Mouse (Mus musculus): ENCODE data around the gene Pglyrp1. TPM values are rescaled to one million over a fixed set of nuclear protein-coding genes. Genes with fewer than 3 reads are reported as not detected.
A peak's percentile ranks its signal among the peaks of the same experiment; 100 is the strongest.

Gene Pglyrp1
- total and polyA plus RNA-seq, 3 experiments, result 0.51 to 3.8 TPM; not detected in 1

- in situ Hi-C loops (cut with MboI; ENCODE audit: low pct_ligation_motif_present, low pct_unique_long_range_greater_than_20kb, low sequenced_read_pairs) (loop anchor here (10.0 kb wide), 1 partner anchor 134 kb away; no protein-coding TSS in a partner anchor), dilution Hi-C loops (cut with MboI; ENCODE audit: extremely low pct_ligation_motif_present, extremely low pct_unique_long_range_greater_than_20kb, low sequenced_read_pairs) (no loop called here)
Observed at GRCm38 (mm10) chr7:18878691-18879090, 7.6 kb downstream of the Pglyrp1 start.

GRCm38 (mm10) chr7:18883991-18884744 lies 13.0 kb downstream of the Pglyrp1 start:
- DNase-seq (ENCODE audit: extremely low read depth), result peak; percentile 18

More at GRCm38 (mm10) chr7:18878691-18879090, 7.6 kb downstream of the Pglyrp1 start:
- H3K36me3 ChIP-seq (replicated peaks in 1 of 2; ENCODE audit: control insufficient read depth in 1 of 2, insufficient read depth in 1 of 2, low read length in 1 of 2), result no peaks in the 10 kb centered on the region
- no peak overlapping the region for H3K9ac ChIP-seq (ENCODE audit: insufficient read depth, low read depth)
- peaks cover 72% of the 10 kb centered on the region for H3K27me3 ChIP-seq (replicated peaks)
- no peak overlapping the region for H3K4me2 ChIP-seq (ENCODE audit: insufficient read depth, low read depth, poor library complexity, severe bottlenecking)
- no peak for DNase-seq (ENCODE audit: extremely low read depth)
- no peak overlapping the region for H3K27ac ChIP-seq (ENCODE audit: insufficient read depth, low read depth)
- no peak for TF ChIP-seq IRF4 (IDR thresholded peaks at IDR 0.05; ENCODE audit: low read depth, low read length)
- no peak for TF ChIP-seq ZMIZ1 (IDR thresholded peaks at IDR 0.05; ENCODE audit: low read depth, low read length)
- TF ChIP-seq MAZ (IDR thresholded peaks at IDR 0.05; ENCODE audit: low read depth, low read length), result no peak
- no peak for TF ChIP-seq CHD2 (IDR thresholded peaks at IDR 0.05; ENCODE audit: low read length)
- TF ChIP-seq ETS1 (conservative IDR thresholded peaks at IDR 0.05; ENCODE audit: low read depth, low read length), result no peak
- no peak for TF ChIP-seq EP300 (IDR thresholded peaks at IDR 0.05; ENCODE audit: low read length)
- TF ChIP-seq RAD21 (IDR thresholded peaks at IDR 0.05; ENCODE audit: low read depth, low read length), result no peak
- no peak for TF ChIP-seq SIN3A (IDR thresholded peaks at IDR 0.05; ENCODE audit: low read length)
- no peak for TF ChIP-seq MAFK (IDR thresholded peaks at IDR 0.05; ENCODE audit: insufficient replicate concordance, low read length)
- H3K4me1 ChIP-seq (ENCODE audit: control insufficient read depth in 1 of 2, insufficient read depth in 2 of 2), result peaks cover 0 to 3% of the 10 kb centered on the region in 2 experiments; a peak in 2 of 4 replicates
- no peaks in the 10 kb centered on the region for H3K79me2 ChIP-seq (replicated peaks; ENCODE audit: control insufficient read depth, extremely low read depth, insufficient read depth, poor library complexity, severe bottlenecking)
- H3K9me3 ChIP-seq (replicated peaks; ENCODE audit: low read length), result no peaks in the 10 kb centered on the region
- no peak overlapping the region for H3K4me3 ChIP-seq (replicated peaks in 1 of 3; ENCODE audit: low read depth in 2 of 3, low read length in 2 of 3, poor library complexity in 1 of 3)

GRCm38 (mm10) chr7:18884745-18885422 lies 13.8 kb downstream of the Pglyrp1 start:
- no peak overlapping the region for H3K9ac ChIP-seq (ENCODE audit: insufficient read depth, low read depth)
- no peaks in the 10 kb centered on the region for H3K79me2 ChIP-seq (replicated peaks; ENCODE audit: control insufficient read depth, extremely low read depth, insufficient read depth, poor library complexity, severe bottlenecking)
- in situ Hi-C loops (cut with MboI; ENCODE audit: low pct_ligation_motif_present, low pct_unique_long_range_greater_than_20kb, low sequenced_read_pairs) (no loop called here), dilution Hi-C loops (cut with MboI; ENCODE audit: extremely low pct_ligation_motif_present, extremely low pct_unique_long_range_greater_than_20kb, low sequenced_read_pairs) (no loop called here)
- DNase-seq (ENCODE audit: extremely low read depth), result no peak
- H3K4me2 ChIP-seq (ENCODE audit: insufficient read depth, low read depth, poor library complexity, severe bottlenecking), result no peak overlapping the region
- H3K36me3 ChIP-seq (replicated peaks in 1 of 2; ENCODE audit: control insufficient read depth in 1 of 2, insufficient read depth in 1 of 2, low read length in 1 of 2), result peaks cover 0 to 6% of the 10 kb centered on the region in 2 experiments
- peaks cover 9 to 19% of the 10 kb centered on the region in 2 experiments for H3K4me1 ChIP-seq (ENCODE audit: control insufficient read depth in 1 of 2, insufficient read depth in 2 of 2)
- no peak overlapping the region for H3K27ac ChIP-seq (ENCODE audit: insufficient read depth, low read depth)
- H3K27me3 ChIP-seq (replicated peaks), result peaks cover 23% of the 10 kb centered on the region
- H3K9me3 ChIP-seq (replicated peaks; ENCODE audit: low read length), result no peaks in the 10 kb centered on the region
- TF ChIP-seq POLR2AphosphoS2 (IDR thresholded peaks at IDR 0.05; ENCODE audit: low read depth, low read length) (no peak), CTCF (conservative IDR thresholded peaks at IDR 0.05 in 1 of 2, IDR thresholded peaks at IDR 0.05 in 1 of 2; ENCODE audit: low read depth in 2 of 2, low read length in 2 of 2) (no peak), MEF2A (IDR thresholded peaks at IDR 0.05; ENCODE audit: borderline replicate concordance, low read depth, low read length) (no peak), MXI1 (IDR thresholded peaks at IDR 0.05; ENCODE audit: low read depth, low read length) (no peak)
- no peak overlapping the region for H3K4me3 ChIP-seq (replicated peaks in 1 of 3; ENCODE audit: low read depth in 2 of 3, low read length in 2 of 3, poor library complexity in 1 of 3)

More at GRCm38 (mm10) chr7:18883991-18884744, 13.0 kb downstream of the Pglyrp1 start:
- no peak overlapping the region for H3K27ac ChIP-seq (ENCODE audit: insufficient read depth, low read depth)
- H3K4me1 ChIP-seq (ENCODE audit: control insufficient read depth in 1 of 2, insufficient read depth in 2 of 2), result peaks cover 9 to 19% of the 10 kb centered on the region in 2 experiments
- no peak overlapping the region for H3K4me2 ChIP-seq (ENCODE audit: insufficient read depth, low read depth, poor library complexity, severe bottlenecking)
- H3K27me3 ChIP-seq (replicated peaks), result peaks cover 30% of the 10 kb centered on the region
- in situ Hi-C loops (cut with MboI; ENCODE audit: low pct_ligation_motif_present, low pct_unique_long_range_greater_than_20kb, low sequenced_read_pairs) (no loop called here), dilution Hi-C loops (cut with MboI; ENCODE audit: extremely low pct_ligation_motif_present, extremely low pct_unique_long_range_greater_than_20kb, low sequenced_read_pairs) (no loop called here)
- no peak for TF ChIP-seq RCOR1 (conservative IDR thresholded peaks at IDR 0.05; ENCODE audit: low read depth, low read length)
- TF ChIP-seq ELF1 (IDR thresholded peaks at IDR 0.05; ENCODE audit: low read depth, low read length), result peak; percentile 13; the same call in 1 of the 2 replicates
- no peaks in the 10 kb centered on the region for H3K79me2 ChIP-seq (replicated peaks; ENCODE audit: control insufficient read depth, extremely low read depth, insufficient read depth, poor library complexity, severe bottlenecking)
- peaks cover 0 to 6% of the 10 kb centered on the region in 2 experiments for H3K36me3 ChIP-seq (replicated peaks in 1 of 2; ENCODE audit: control insufficient read depth in 1 of 2, insufficient read depth in 1 of 2, low read length in 1 of 2)
- H3K9ac ChIP-seq (ENCODE audit: insufficient read depth, low read depth), result no peak overlapping the region
- no peak overlapping the region for H3K4me3 ChIP-seq (replicated peaks in 1 of 3; ENCODE audit: low read depth in 2 of 3, low read length in 2 of 3, poor library complexity in 1 of 3)
- no peaks in the 10 kb centered on the region for H3K9me3 ChIP-seq (replicated peaks; ENCODE audit: low read length)
